Mouse (Mus musculus) megakaryocyte, embryonic 14.5 days (primary cell): ENCODE results near the gene Plekha5. TPM values are rescaled to one million over a fixed set of nuclear protein-coding genes. Genes with fewer than 3 reads are reported as not detected.
"Not testable (repeated sequence)": the region's sequence is repeated elsewhere in the genome, so short reads cannot be mapped to it uniquely, and the experiment has no call there.

Experiments
- H3K27me3 ChIP-seq: replicated peaks from 2 replicates; pipeline ENCODE3; 2012; ENCODE audit warnings: inconsistent platforms
- H3K36me3 ChIP-seq: replicated peaks from 2 replicates; pipeline ENCODE3; 2012; ENCODE audit warnings: low read length, inconsistent platforms, mixed read lengths
- H3K4me1 ChIP-seq: 2 replicates; pipeline ENCODE4 v1.6.1; 2012; ENCODE audit warnings: inconsistent platforms
- H3K4me3 ChIP-seq: replicated peaks from 2 replicates; pipeline ENCODE3; 2012; ENCODE audit warnings: moderate library complexity, mild to moderate bottlenecking, inconsistent platforms
- H3K9me3 ChIP-seq: 2 replicates; pipeline ENCODE4 v1.6.1; 2012; ENCODE audit warnings: inconsistent platforms
- FLI1 ChIP-seq: IDR thresholded peaks from 2 replicates; pipeline ENCODE4 v1.6.1; 2012; ENCODE audit warnings: low read length, inconsistent platforms, mixed read lengths
- GATA1 ChIP-seq: IDR thresholded peaks from 3 replicates; pipeline ENCODE4 v1.6.1; 2012; ENCODE audit warnings: mixed read lengths, low read length, inconsistent platforms, borderline replicate concordance
- polyA plus RNA-seq: library from polyadenylated mRNA; stranded (reverse); fragments of >175 nt; gene quantifications from 2 replicates; pipeline ENCODE4 v1.2.3, GENCODE M21; 2012; ENCODE audit warnings: low replicate concordance; ENCODE audit not compliant: insufficient read depth

The Plekha5 gene
- polyA plus RNA-seq, 1 experiment = 2.2 TPM

DNA sequence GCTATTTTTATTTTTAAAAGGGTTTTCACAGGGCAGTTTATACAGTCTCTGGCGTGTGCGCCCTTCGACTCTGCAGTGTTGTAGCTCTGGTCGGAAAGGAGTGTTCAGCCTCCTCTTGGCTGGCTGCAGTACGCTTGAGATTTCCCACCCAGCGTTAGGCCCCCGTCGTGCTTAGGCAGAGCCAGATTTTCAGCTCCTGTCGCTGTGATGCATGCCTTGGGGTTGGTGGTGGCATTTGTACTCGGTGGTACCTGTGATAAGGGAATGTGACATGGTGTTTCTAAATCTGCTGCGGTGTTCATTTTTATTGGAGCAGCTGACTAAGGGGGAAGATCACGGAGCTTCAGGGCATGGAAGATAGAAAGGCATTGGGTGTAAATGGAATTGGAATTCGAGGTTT, 95.2 kb downstream of the Plekha5 start:
- no peaks in the 10 kb centered on the region for H3K27me3 ChIP-seq
- H3K4me3 ChIP-seq = no peak overlapping the region
- TF ChIP-seq FLI1 = no peak
- TF ChIP-seq GATA1 = no peak
- no peaks in the 10 kb centered on the region for H3K36me3 ChIP-seq
- H3K4me1 ChIP-seq = peaks cover 39% of the 10 kb centered on the region
- no peaks in the 10 kb centered on the region for H3K9me3 ChIP-seq

DNA sequence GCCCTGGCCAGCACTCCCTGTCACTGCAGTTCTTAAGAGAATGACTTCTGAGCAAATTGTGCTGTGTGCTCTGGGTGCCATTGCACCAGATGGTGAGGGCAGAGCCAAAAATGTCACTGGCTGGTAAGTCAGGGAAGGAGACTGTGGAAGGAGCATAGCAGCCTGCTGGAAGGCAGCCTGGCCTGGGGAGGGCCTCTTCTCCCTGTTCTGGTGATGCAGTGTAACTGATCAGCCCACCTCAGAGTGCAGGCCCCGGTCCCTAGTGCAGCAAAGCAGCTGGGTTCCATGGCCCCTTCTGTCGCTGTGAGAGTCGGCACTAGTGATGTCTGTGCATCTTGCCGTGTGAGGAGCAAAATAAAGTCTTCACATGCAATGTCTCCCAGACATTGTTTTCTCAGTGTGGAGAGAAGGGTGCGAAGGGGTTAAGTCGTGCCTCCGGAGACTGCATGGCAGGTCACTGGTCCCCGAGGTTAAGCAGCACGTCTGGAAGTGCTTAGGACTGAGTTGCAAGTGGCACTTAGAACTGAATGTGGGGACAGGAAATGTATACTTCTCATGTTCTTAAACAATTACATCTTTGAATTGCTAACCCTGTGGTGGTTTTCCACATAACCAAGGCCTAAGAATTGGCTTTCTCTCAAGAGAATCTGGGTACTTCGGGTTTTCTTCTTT, 95.8 kb downstream of the Plekha5 start:
- no peaks in the 10 kb centered on the region for H3K27me3 ChIP-seq
- H3K9me3 ChIP-seq = no peaks in the 10 kb centered on the region
- peaks cover under 1% of the 10 kb centered on the region for H3K36me3 ChIP-seq
- peaks cover 35% of the 10 kb centered on the region for H3K4me1 ChIP-seq
- TF ChIP-seq GATA1 = no peak
- no peak for TF ChIP-seq FLI1
- no peak overlapping the region for H3K4me3 ChIP-seq

DNA sequence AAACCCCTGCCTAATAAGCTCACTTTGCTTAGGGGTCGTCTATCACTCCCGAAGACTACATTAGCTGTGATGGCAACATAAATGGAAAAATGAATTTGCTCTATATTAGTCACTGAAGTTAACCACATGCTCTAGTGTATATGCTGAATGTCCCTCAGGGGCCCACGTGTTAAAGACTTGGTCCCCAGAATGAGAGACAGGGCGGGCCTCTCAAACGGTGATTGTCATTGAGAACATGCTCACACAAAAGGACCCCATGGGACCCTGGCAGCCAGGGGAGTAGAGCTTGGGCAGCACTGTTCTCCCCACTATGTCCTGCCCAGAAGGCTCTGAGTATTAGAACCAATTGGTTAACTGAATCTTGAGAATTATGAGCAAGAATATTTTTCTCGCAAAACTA, 97.1 kb downstream of the Plekha5 start:
- H3K36me3 ChIP-seq = peaks cover 8% of the 10 kb centered on the region
- H3K4me3 ChIP-seq = no peak overlapping the region
- TF ChIP-seq FLI1 = no peak
- TF ChIP-seq GATA1 = no peak
- peaks cover 28% of the 10 kb centered on the region for H3K4me1 ChIP-seq
- no peaks in the 10 kb centered on the region for H3K9me3 ChIP-seq
- H3K27me3 ChIP-seq = no peaks in the 10 kb centered on the region

DNA sequence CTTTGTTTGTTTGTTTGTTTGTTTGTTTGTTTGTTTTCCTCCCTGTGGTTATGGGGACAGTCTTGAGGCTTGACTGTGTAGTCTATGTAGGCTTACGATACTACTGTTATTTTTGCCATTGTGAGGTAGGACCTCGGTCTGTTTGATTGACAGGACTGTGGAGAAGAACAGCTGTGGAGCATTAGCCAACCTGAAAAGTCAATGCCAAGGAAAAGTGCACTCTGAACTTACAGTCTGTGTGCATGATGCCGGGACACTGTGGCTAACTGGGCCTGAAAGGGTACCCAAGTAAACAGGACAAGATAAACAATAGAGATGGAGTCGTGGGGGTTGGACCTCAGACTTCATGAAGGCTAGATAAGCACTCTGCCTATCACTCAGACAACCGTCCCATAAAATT, 98.0 kb downstream of the Plekha5 start:
- Histone ChIP-seq H3K4me3 (no peak overlapping the region), H3K4me1 (peaks cover 24% of the 10 kb centered on the region), H3K9me3 (no peaks in the 10 kb centered on the region), H3K27me3 (no peaks in the 10 kb centered on the region), H3K36me3 (peaks cover 13% of the 10 kb centered on the region)
- no peak for TF ChIP-seq FLI1
- no peak for TF ChIP-seq GATA1

DNA sequence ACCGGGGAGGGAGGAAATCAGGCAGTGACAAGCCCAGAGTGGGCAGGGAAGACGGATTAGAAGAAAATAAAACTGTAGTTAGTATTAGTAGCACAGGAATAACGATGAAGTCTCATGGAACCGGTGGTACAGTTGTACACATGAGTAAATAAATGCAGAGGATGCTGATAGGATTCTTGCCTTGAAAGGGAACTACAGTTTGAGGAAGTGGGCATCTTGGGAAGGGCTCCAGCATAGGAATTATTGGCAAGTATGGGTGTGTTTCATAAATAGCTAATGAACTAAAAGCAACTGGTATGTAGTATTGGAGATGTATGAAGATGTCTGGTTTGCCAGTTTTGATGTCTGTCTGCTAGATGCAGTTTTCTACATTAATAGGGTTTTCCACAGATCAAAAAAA, 99.7 kb downstream of the Plekha5 start:
- Histone ChIP-seq H3K36me3 (peaks cover 23% of the 10 kb centered on the region), H3K4me1 (peaks cover 24% of the 10 kb centered on the region; the same call in 1 of the 2 replicates), H3K9me3 (no peaks in the 10 kb centered on the region), H3K4me3 (no peak overlapping the region), H3K27me3 (no peaks in the 10 kb centered on the region)
- TF ChIP-seq GATA1 (no peak), FLI1 (no peak)

DNA sequence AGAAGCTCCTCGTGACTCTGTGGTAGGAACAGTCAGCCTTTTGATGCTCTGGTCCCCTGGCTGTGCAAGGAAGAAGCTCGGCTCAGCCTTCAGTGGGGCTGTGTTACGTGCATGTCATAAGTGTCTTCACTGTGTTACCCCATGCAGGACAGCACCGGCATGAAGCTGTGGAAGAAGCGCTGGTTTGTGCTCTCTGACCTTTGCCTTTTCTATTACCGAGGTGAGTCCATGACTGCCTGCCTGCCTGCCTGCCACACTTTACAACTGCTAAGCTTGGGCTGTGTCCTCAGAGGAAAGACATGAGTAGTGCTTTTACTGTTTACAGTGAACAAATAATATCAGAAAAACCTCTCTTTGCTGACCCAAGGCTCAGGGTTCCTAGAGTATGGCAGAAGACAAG, 104.6 kb downstream of the Plekha5 start:
- H3K27me3 ChIP-seq = no peaks in the 10 kb centered on the region
- TF ChIP-seq FLI1 (no peak), GATA1 (no peak)

DNA sequence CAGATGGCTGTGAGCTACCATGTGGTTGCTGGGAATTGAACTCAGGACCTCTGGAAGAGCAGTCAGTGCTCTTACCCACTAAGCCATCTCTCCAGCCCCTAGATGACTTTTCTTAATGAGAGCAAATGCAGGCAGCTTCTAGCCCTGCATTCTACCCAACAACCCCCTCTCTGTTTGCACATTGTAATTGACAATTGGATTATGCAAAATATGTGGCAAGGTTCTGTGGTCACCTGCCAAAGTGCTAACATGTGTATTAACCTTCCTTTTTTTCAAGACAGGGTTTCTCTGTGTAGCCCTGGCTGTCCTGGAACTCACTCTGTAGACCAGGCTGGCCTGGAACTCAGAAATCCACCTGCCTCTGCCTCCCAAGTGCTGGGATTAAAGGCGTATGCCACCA, 109.0 kb downstream of the Plekha5 start:
- peaks cover 34% of the 10 kb centered on the region for H3K36me3 ChIP-seq
- H3K9me3 ChIP-seq, H3K4me3 ChIP-seq, H3K27me3 ChIP-seq, H3K4me1 ChIP-seq: not testable (repeated sequence)

More for the DNA sequence above, 104.6 kb downstream of the Plekha5 start:
- no peak overlapping the region for H3K4me3 ChIP-seq
- H3K9me3 ChIP-seq = no peaks in the 10 kb centered on the region
- H3K4me1 ChIP-seq = peaks cover 6% of the 10 kb centered on the region; the same call in 1 of the 2 replicates
- peaks cover 27% of the 10 kb centered on the region for H3K36me3 ChIP-seq

DNA sequence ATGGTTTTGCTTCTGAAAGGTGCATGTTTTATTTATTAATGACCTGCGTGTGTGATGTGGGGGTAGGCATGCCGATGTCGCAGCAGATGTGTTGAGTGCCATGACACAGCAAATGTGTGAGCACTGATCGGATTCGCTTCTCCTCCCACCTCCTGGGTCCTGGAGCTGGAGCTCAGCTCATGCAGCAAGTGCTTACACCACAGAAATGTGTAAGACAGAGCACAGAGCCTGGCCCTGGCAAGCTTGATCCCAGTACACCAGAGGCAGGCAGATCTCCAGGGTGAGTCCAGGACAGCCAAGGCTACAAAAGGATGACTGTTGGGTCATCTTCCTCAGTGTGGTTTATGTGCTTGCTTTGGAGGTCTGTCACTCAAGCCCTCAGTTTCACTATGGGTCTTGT, 109.8 kb downstream of the Plekha5 start:
- H3K9me3 ChIP-seq = no peaks in the 10 kb centered on the region
- no peak for TF ChIP-seq GATA1
- no peak for TF ChIP-seq FLI1
- H3K4me1 ChIP-seq = peaks cover 4% of the 10 kb centered on the region
- no peaks in the 10 kb centered on the region for H3K27me3 ChIP-seq
- H3K36me3 ChIP-seq = peaks cover 27% of the 10 kb centered on the region
- H3K4me3 ChIP-seq = no peak overlapping the region

DNA sequence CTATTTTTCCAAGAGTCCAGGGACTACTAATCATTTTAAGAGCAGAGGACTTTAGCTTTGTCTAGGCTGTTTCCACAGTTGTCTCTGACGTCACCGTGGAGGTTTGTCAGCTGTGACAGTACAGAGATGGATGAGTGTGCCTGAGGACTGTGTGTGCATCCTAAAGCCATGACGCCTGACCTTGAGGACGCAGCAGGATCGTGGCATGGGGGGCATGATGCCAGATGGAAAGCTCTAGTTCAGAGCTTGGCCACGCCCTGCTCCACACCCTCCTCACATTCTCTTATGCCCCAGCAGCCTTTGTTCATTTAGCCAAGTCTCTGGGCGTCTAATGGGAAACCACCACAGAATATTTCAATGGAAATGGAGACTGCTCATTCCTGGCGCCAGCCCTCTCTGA, 111.7 kb downstream of the Plekha5 start:
- Histone ChIP-seq H3K9me3 (no peaks in the 10 kb centered on the region), H3K4me1 (peaks cover 4% of the 10 kb centered on the region), H3K36me3 (peaks cover 31% of the 10 kb centered on the region), H3K4me3 (peak overlapping the region; percentile 21), H3K27me3 (no peaks in the 10 kb centered on the region)
- TF ChIP-seq GATA1 (no peak), FLI1 (no peak)

DNA sequence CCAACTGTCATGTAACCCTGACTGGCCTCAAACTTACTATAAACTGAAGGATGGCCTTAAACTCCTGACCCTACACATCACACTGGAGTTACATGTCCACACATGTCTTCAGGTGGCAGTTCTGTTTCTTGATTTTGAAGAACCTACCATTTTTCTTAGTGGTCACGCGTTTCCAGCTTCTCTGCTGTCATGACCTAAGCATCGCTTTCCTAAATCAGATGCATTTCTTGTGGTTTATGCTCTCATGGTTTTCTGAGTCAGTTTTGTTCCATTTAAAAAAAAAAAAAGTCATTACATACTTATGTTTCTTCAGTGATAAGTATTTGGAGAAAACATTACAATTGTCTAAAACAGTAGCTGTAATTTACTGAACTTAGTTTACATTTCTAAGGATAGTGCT, 118.1 kb downstream of the Plekha5 start:
- H3K9me3 ChIP-seq = no peaks in the 10 kb centered on the region
- H3K27me3 ChIP-seq = no peaks in the 10 kb centered on the region
- peaks cover 36% of the 10 kb centered on the region for H3K36me3 ChIP-seq
- no peak overlapping the region for H3K4me3 ChIP-seq
- TF ChIP-seq GATA1 (no peak), FLI1 (no peak)
- peaks cover 10% of the 10 kb centered on the region; the same call in 1 of the 2 replicates for H3K4me1 ChIP-seq
